Mouse (Mus musculus) spleen, adult 2 months (tissue): Measurements from ENCODE around the gene Bax.

Experiments used
- CTCF ChIP-seq: fragments of 200-500 bp; IDR thresholded peaks from 2 replicates; pipeline ENCODE4 v1.5.1; 2011; ENCODE audit warnings: mild to moderate bottlenecking, inconsistent platforms; ENCODE audit not compliant: insufficient read depth, insufficient read length, insufficient replicate concordance; ENCODE audit errors: extremely low read depth
- POLR2A ChIP-seq: fragments of 200-500 bp; IDR thresholded peaks from 2 replicates; pipeline ENCODE4 v1.6.1; 2011; ENCODE audit warnings: low read depth, low read length, inconsistent platforms

- TF ChIP-seq CTCF, result no peak
- TF ChIP-seq POLR2A, result no peak
Observed at GRCm38 (mm10) chr7:45509181-45509882, 42.6 kb upstream of the Bax start.
